Mouse (Mus musculus): ENCODE measurements around the gene Nucb2. TPM values are rescaled to one million over a fixed set of nuclear protein-coding genes. Genes with fewer than 3 reads are reported as not detected.
A peak's percentile ranks its signal among the peaks of the same experiment; 100 is the strongest.

Nucb2 gene
- total RNA-seq, 2 experiments from 2014 or later: 93.7 to 119 TPM

DNA sequence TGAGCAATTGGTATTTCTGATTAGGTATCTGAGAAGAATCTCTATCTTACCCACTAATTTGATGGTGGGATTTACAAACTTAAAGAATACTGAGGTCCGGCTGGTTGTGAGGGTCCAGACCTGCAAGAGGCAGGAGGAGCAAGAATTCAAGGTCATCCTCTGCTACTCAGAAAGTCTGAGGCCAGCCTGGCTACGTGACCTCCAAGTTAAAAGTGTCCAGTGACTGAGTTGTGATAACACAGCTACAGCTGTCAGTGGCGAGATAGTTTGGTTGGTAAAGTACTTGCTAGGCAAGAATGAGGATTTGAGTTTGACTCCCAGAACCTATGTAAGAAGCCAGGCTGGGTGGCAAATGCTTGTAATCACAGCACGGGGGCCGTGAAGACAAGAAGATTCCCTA is 14.0 kb downstream of the Nucb2 start:
- no peak for ATAC-seq (replicated peaks; ENCODE audit: poor library complexity)

DNA sequence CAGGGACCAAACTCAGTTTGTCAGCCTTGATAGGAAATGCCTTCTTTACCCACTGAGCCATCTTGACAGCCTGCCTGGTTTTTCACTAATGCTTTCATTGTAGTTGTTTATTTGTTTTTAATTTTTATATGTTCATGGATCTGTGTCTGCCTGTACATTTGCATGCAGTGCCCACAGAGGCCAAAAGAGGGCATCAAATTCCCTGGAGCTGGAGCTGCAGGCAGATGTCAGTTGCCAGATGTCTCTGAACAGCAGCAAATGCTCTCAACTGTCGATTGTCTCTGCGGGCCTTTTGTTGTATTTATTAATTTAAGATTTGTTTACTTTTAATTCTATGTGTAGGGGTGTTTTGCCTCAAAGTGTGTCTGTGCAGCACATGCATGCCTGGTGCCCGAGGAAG is 15.6 kb downstream of the Nucb2 start:
- peak; percentile 61 for ATAC-seq (replicated peaks; ENCODE audit: poor library complexity)

DNA sequence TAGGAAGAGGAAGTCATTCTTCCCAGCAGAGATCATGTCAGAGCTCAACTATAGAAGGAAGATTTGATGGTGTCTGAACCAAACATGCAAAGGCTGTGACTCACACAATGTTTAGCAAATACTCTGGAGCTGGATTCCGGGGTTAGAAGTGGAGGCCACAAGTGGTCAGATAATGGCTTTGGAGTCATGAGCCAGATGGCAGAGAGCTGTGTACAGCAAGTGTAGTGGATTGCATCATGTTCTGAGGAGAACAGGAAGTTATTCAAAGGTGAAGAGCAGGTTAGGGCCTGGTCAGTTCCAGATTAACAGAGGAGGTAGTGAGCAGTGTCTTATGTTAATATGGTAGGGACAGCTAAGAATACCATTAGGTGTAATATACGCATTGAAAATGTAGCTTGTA is 20.4 kb downstream of the Nucb2 start:
- ATAC-seq (replicated peaks; ENCODE audit: poor library complexity): peak; percentile 52

DNA sequence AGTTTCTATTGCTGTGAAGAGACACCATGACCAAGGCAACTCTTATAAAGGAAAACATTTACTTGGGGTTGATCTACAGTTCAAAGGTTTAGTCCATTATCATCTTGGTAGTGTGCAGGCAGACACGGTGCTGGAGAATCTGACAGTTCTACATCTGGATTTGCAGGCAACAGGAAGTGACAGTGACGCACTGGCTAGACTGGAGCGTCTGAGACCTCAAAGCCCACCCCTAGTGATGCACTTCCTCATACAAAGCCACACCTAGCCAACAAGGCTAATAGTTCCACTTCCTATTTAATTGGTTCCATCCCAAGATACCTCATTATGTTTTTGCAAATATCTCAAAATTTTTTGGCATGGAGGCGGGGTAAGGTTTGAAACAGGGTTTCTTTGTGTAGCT is 25.6 kb downstream of the Nucb2 start:
- peak; percentile 97 for ATAC-seq (replicated peaks; ENCODE audit: poor library complexity)

DNA sequence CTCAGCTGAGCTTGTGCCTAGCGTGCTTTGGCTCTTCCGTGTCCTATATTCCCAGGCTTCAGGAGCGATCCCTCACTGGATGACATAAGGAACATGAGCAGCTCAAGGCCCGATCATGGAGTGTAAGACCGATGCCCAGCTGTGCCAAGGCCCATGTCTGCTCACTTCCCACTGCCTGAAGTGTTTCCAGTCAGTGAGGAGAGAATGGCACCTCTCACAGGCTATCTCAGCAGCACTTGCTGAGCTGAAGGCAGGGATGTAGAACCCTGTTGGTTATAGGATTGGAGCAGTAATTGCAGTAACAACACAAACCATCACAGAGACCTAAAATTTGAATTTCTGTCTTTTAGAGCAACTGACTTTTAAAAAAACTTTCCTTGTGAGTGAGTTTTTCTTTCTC is 26.3 kb downstream of the Nucb2 start:
- no peak for ATAC-seq (replicated peaks; ENCODE audit: poor library complexity)

DNA sequence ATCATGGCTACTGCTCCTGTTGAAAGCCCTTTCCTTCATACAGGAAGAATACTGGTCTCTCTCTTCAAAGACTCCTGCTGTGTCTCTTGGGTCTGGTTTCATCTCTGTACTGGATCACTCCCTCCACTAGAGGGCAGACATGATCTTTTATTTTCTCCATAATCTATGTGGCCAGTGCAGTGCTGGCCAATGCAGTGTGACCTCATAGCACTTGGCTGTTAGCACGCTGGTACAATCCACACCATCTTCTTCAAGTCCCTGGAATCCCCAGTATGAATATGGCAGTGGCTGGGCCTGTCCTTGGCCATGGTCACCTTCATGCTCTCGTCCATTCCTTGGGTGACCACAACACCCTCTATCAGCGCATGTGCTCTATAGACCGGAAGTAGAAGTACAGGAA is 27.1 kb downstream of the Nucb2 start:
- peak; percentile 85 for ATAC-seq (replicated peaks; ENCODE audit: poor library complexity)

DNA sequence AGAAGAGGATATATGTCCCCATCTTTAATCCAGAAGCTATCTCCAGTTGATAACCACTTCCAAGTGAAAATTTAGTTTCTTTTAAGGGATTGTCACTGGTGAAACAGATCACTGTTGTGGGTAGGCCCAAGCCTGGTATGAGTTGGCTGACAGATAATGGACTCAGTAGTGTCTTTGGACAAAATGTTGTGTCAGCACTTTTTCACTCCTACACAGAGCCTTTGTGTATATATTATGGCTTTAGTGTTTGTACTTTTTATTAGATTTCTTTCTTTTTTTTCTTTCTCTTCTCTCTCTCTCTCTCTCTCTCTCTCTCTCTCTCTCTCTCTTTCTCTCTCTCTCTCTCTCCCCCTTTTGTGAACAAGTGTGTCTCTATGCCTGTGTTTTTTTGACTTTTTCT is 52.7 kb downstream of the Nucb2 start:
- ATAC-seq (replicated peaks; ENCODE audit: poor library complexity): no peak

DNA sequence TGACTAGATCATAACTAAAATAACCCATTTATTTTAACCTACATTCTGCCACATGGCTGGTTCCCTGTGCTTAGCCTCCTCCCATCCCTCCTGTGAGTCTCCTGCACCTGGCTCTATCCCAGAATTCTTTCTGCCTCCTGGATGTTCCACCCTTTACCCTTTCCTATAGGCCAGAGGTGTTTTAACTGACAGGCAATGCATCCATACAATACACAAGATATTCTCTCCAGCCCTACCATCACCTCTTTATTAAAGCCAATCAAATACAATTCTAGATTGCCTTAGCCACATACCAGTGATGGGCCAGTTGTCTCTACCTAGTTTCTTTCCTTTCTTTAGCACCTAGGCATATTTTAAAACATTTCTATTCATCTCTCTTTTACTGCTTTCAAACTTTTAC is 70.4 kb downstream of the Nucb2 start:
- no peak for ATAC-seq (replicated peaks; ENCODE audit: poor library complexity)

Other genes with a start within 250 kb of the Nucb2 start
- gene Plekha7, start 196.0 kb upstream of the Nucb2 start, total RNA-seq (2015): 0.12 and 0.62 TPM in 2 replicates
- 0.42 and 0.88 TPM in 2 replicates for gene Plekha7, start 196.0 kb upstream of the Nucb2 start, total RNA-seq (2017)
- 1,937 and 1,943 TPM in 2 replicates for gene Rps13, start 170.2 kb upstream of the Nucb2 start, total RNA-seq (2015)
- gene Rps13, start 170.2 kb upstream of the Nucb2 start, total RNA-seq (2017): 3,821 and 3,826 TPM in 2 replicates
- gene Pik3c2a, start 60.9 kb upstream of the Nucb2 start, total RNA-seq (2015): 16.9 and 18.0 TPM in 2 replicates
- gene Pik3c2a, start 60.9 kb upstream of the Nucb2 start, total RNA-seq (2017): 11.4 and 16.3 TPM in 2 replicates